11 mouse cellular contexts compared by ENCODE assay signal in genomic region chr16:78451251-78451650, GRCm38 (mm10).
DNase-seq lines count a peak whose midpoint lies in the region; TF ChIP-seq lines count a peak whose summit lies in the region.
"Had no signal": no experiment of that assay in that cellular context is flagged by ENCODE, and none has a peak within 500 bp of the region (broad histone marks: within the 10 kb centered on the region; RNA-seq: fewer than 3 reads in every experiment).

No protein-coding gene starts in this region.

- peak; percentile 43 to 66 for DNase-seq in lung, adult 18-20 months
- no peak for DNase-seq in lung, adult 2 months
- DNase-seq in adrenal gland, postnatal 14 days = peak; percentile 89
- peak; percentile 43 for DNase-seq in kidney, postnatal 14 days
- DNase-seq in ovary, postnatal 14 days (ENCODE audit: low spot score) = peak; percentile 4
- no peak for DNase-seq in layer of hippocampus, adult 9-10 months (ENCODE audit: low spot score)
- DNase-seq in embryo, embryonic 9.5 days (ENCODE audit: extremely low spot score) = no peak
- DNase-seq: gastrocnemius, postnatal 25 days; right cerebral cortex, adult 18-20 months had no signal

- no peak for TF ChIP-seq CTCF in lung, adult 2 months (IDR thresholded peaks at IDR 0.05; ENCODE audit: insufficient read depth, low read length)

- WGBS in lung, adult 2 months = 35% methylated on average over 11 of the region's 11 CpGs

- no peak for TF ChIP-seq POLR2A in lung, adult 2 months (IDR thresholded peaks at IDR 0.05; ENCODE audit: borderline replicate concordance, extremely low read depth, low read depth, low read length)

- no peak overlapping the region for H3K4me3 ChIP-seq in lung, adult 2 months (replicated peaks; ENCODE audit: extremely low read depth, low read depth, low read length)
- H3K4me3 ChIP-seq: hindbrain, embryonic 15.5 days; liver, embryonic 12.5 days had no signal

- no peaks in the 10 kb centered on the region for H3K4me1 ChIP-seq in lung, adult 2 months (ENCODE audit: control insufficient read depth, insufficient read depth, low read length)
- H3K4me1 ChIP-seq: hindbrain, embryonic 15.5 days; liver, embryonic 12.5 days had no signal

Comparison
In these comparisons a context has a peak if more than half of its experiments do, and no peak if none do; other contexts are left out.
1. DNase-seq: peak in lung, adult 18-20 months (2 of 2), adrenal gland, postnatal 14 days (single experiment), kidney, postnatal 14 days (single experiment) and ovary, postnatal 14 days (single experiment); none in lung, adult 2 months (single experiment), layer of hippocampus, adult 9-10 months (single experiment) and embryo, embryonic 9.5 days (single experiment).